Mouse (Mus musculus) frontal cortex, postnatal 25 days (tissue): ENCODE results near the gene Elf1.
"Not testable (repeated sequence)": the region's sequence is repeated elsewhere in the genome, so short reads cannot be mapped to it uniquely, and the experiment has no call there.

ENCODE experiments used
- DNase-seq, 2 experiments: peaks; one replicate each; pipeline ENCODE4 v3.0.0; 2022; ENCODE audit warnings: low spot score in 2 of 2

Gene Elf1

DNA sequence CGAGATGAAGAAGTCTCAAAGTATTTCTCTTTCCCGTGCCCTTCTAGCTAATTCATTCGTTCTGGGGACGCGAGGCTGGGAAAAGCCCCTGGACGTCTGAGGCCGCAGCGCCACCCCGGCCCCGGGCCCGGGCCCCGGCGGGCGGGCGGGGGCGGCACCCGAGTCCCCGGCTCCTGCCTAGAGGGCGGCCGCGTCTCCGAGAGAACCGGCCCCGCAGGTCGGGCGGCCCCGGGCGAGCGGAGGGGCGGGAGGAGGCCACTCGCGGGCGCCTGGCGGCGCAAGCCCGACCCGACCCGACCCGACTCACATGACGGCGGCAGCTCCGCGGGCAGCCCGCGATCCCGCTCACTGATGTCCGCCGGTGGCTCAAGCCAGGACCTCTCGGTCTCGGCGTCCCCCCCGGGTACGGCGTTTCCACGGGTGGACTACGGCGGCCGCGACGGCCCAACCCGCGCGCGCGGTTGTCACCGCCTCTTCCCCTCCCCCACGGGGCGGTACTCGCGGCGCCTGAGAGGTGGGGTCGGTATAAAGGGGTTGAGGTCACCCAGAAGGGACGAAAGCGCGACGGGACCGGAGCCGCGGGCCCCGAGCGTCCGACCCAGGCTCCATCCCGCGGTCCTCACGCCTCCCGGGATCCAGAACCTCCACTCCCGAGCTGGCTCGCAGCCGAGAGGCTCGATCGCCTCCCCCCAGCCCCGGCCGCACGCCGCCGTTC lies at the start of gene Elf1:
Gene Elf1, plus strand, starts transcription at position 571 of the 715 bp plus-strand sequence.
- DNase-seq: peak; percentile 95 to 97

- DNase-seq: no peak
Observed at GRCm38 (mm10) chr14:79434068-79434467, 46.9 kb upstream of the Elf1 start.

GRCm38 (mm10) chr14:79440655-79441054 lies 40.3 kb upstream of the Elf1 start:
- no peak for DNase-seq

DNA sequence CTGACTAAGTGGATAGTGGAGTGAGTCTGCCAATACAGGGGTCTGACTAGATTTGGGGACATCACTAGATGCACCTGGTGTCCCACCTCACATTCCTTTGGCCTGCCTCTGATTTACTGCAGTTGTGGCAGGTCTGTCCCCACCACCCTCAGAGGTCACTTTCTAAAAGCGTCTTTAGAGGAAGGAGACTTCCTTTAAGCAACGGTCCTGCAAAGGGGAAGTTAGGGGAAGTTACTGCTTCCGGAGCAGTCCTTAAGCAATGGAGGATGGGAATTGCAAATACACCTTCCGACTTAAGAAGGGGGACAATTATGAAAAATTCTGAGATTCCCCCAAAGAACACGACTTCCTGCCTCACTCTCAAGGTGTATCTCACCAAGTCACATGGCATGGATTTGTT lies 39.6 kb upstream of the Elf1 start:
- DNase-seq: no peak

GRCm38 (mm10) chr14:79444601-79445000 lies 36.4 kb upstream of the Elf1 start:
- DNase-seq: no peak

GRCm38 (mm10) chr14:79445055-79445620 lies 35.9 kb upstream of the Elf1 start:
- DNase-seq: no peak

DNA sequence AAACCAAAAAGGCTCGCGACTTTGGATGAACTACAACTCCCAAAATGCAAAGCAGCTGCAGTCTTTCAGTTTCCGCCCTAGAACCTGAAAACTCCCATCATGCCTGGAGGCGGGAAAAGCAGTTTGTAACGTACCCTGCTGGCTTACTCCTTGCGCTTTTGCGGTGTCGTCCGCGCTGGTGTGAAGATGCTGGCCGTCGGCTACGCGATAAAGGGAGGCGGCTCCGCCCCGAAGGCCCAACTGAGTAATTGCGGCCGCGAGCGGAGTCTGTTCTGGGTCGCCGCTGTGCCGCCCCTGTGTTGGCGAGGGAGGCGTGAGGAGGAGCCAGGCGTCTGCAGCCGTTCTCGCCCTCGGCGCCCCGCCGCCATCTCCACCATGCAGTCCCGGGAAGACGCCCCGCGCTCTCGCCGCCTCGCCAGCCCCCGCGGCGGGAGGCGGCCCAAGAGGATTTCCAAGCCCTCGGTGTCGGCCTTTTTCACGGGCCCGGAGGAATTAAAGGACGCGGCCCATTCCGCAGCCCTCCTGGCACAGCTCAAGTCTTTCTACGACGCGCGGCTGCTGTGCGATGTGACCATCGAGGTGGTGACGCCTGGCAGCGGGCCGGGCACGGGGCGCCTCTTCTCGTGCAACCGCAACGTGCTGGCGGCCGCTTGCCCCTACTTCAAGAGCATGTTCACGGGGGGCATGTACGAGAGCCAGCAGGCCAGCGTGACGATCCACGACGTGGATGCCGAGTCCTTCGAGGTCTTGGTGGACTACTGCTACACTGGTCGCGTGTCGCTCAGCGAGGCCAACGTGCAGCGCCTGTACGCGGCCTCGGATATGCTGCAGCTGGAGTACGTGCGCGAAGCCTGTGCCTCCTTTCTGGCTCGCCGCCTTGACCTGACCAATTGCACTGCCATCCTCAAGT lies 29.1 kb upstream of the Elf1 start, which contains the start of gene Kbtbd6:
Gene Kbtbd6, plus strand, starts transcription at position 155 of the 910 bp plus-strand sequence.
- peak; percentile 57 to 63 for DNase-seq

GRCm38 (mm10) chr14:79452591-79452934 lies 28.4 kb upstream of the Elf1 start:
- not testable (repeated sequence) for DNase-seq

- DNase-seq: no peak
Observed at GRCm38 (mm10) chr14:79460401-79460800, 20.6 kb upstream of the Elf1 start.

DNA sequence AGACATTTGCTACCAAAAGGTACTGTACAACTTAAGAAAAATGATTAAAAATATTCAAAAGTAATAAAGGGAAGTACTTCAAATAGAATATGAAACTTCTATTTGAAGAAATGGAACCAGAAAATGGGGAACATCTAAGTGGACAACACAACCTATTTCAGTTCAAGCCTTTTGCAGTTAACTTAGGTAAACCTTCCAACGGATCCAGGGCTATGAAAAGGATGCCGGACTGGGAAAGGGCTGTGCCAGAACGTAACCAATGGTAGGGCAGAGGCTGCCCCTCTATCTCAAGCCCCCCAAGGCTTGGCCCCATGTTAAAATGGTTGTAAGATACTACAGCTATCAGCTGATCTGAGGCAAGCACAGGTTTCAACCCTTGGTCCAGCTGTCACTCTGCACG lies 20.0 kb upstream of the Elf1 start:
- DNase-seq: no peak

- no peak for DNase-seq
Observed at GRCm38 (mm10) chr14:79465623-79466022, 15.4 kb upstream of the Elf1 start.

- DNase-seq: peak in 1 of 2 experiments; percentile 48
Observed at GRCm38 (mm10) chr14:79467621-79468020, 13.4 kb upstream of the Elf1 start.

DNA sequence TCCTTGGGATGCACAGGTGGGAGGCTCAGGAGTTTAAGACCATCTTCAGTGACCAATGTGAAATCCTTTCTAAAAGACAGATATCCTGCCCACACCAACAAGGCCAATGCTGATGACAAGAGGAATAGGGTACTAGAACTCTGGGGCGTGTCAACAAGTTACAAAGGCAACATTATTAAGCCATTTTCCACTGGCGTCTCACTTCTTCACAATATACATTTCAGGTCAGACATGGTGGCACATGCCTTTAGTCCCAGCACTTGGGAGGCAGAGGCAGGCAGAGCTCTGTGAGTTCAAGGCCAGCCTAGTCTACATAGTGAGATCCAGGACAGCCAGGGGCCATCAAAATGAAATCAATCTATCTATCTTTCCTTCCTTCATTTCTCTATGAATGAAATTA lies 7.6 kb upstream of the Elf1 start:
- DNase-seq: no peak

DNA sequence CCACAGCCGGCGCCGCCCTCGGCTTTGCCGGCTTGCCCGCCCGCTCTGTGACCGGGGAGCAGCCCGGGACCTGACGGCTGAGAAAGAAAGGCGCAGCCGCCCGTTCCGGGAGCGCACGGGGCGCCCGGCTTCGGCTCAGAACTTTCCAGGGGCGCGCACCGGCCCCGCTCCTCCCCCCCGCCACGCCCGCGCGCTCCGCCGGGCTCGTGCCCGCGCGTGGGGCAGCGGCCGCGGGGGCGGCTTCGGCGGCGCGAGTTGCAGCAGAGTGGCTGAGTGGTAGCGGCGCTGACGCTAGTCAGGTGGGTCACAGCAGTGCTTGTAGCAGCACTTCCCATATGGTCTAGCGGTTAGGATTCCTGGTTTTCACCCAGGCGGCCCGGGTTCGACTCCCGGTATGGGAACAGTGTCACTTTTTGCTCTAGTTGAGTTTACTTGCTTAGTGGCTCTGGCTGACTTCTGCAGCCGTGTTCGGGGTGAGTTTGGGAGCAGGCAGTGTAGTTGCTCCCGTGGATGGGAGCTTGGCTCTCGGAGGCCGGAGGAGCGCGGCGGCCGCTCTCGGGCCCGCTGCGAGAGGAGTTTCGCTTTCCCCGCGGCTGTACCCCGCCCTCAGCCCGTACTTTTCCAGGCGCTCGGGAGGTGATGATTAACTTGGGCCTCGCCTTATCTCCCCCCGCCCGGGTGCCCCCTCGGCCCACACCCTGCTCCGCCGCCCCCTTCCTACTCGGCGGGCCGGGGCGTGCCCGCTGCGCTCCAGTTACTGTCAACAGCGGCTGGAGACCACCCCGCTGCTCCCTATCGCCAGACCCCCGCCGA lies 551 bp downstream of the Elf1 start, which contains the start of gene Wbp4:
Gene Wbp4, minus strand, starts transcription at position 182 of the 813 bp plus-strand sequence.
- DNase-seq: peak; percentile 98

- DNase-seq: no peak
Observed at GRCm38 (mm10) chr14:79482251-79482661, 1.3 kb downstream of the Elf1 start.

GRCm38 (mm10) chr14:79482747-79483355 lies 1.9 kb downstream of the Elf1 start:
- DNase-seq: no peak

DNA sequence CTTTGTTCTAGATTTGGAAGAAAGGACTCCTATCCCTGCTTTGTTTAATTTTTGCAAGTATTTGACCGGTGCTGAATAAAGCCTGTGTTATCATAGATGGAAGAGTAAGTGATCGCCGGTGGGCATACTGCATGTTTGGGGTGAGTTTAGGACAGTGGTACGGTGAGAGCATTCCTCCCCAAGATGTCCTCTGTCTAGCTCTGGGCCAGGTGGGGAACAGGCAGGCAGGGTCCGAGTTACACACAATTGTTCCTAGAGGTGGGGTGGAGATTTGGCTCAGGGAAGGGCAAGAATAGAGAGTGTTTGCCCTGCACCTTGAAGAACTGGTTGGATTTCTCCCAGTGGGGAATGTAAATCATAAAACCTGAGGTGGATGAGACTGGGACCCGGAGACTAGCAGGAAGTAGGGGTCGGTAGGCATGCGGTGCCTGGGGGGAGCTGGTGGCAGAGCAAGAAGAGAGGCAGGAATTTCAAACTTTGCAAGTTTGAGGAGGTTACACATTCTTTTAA lies 2.7 kb downstream of the Elf1 start:
- DNase-seq: no peak

GRCm38 (mm10) chr14:79486617-79486992 lies 5.6 kb downstream of the Elf1 start:
- no peak for DNase-seq

- no peak for DNase-seq
Observed at GRCm38 (mm10) chr14:79486993-79487731, 6.2 kb downstream of the Elf1 start.

GRCm38 (mm10) chr14:79488531-79488930 lies 7.5 kb downstream of the Elf1 start:
- no peak for DNase-seq
